Mouse (Mus musculus): Measurements from ENCODE around the gene Rusc2.

DNA sequence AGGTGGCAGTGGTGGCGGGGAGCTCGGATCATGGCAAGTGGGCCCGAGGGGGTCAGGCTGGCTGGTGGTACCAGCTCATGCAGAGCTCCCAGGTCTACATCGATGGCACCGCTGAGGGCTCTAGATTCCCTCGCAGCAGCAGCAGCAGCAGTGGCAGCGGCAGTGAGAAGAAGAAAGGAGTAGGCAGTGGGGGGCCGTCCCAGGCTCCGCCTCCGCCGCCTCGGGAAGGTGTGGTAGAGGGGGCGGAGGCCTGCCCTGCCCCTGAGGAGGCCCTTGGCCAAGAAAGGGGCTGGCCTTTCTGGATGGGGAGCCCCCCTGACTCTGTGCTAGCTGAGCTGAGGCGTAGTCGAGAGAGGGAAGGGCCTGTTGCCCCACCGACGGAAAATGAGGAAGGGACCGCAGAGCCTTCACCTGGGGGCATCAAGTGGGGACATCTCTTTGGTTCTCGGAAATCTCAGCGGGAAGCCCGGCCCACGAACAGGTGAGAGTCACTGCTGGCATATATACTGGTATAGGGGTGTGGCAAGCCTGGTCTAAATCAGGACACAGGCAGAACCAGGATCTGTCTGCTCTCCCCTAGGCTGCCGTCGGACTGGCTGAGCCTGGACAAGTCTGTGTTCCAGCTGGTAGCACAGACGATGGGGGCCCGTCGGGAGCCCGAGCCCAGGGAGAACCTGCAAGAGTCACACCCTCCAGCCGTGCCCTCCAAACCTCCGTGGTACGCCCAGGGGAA lies 44.0 kb downstream of the Rusc2 start:
- no peak for TF ChIP-seq CTCF (IDR thresholded peaks at IDR 0.05; ENCODE audit: insufficient read depth, low read length)
- TF ChIP-seq POLR2A (IDR thresholded peaks at IDR 0.05; ENCODE audit: borderline replicate concordance, extremely low read depth, low read depth, low read length): no peak
